Mouse (Mus musculus): Measurements from ENCODE around the gene Spsb3.

DNA sequence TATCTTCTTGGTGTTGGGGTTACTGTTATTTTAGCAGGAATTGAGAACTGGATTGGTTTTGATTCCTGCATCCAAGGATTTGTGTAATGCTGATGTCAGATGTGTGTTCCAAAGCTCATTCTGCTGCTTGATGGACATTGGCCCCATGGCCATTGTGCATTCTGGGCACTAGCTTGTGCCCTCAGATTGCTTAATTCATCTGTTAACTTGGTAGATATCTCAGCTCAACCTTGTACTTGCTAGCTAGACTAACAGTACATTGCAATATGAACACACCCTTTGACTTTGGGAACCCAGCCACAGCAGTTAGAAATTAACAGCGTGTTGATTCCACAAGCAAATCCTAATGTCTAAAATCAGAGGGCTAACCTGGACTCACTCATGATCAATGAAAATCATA lies 39.1 kb upstream of the Spsb3 start:
- TF ChIP-seq TAL1 (IDR thresholded peaks at IDR 0.05; ENCODE audit: low read length): no peak
- no peak for TF ChIP-seq GATA1 (IDR thresholded peaks at IDR 0.05; ENCODE audit: low read length)
